Mouse (Mus musculus) heart, adult 2 months (tissue): ENCODE measurements around the gene Ebf1. TPM values are rescaled to one million over a fixed set of nuclear protein-coding genes. Genes with fewer than 3 reads are reported as not detected.

Experiments
- DNase-seq, 2 experiments: peaks; one replicate each; pipeline ENCODE4 v3.0.0; 2021
- H3K27ac ChIP-seq: fragments of 200-600 bp; 2 replicates; pipeline ENCODE4 v1.8.1; 2022
- H3K27me3 ChIP-seq: fragments of 200-500 bp; 2 replicates; pipeline ENCODE4 v1.6.1; 2012; ENCODE audit warnings: mild to moderate bottlenecking, low read length, inconsistent platforms, mixed read lengths; ENCODE audit not compliant: control insufficient read depth, insufficient read depth
- H3K36me3 ChIP-seq: fragments of 200-500 bp; 2 replicates; pipeline ENCODE4 v1.6.1; 2012; ENCODE audit warnings: low read length, inconsistent platforms; ENCODE audit not compliant: control insufficient read depth, insufficient read depth
- H3K4me1 ChIP-seq: fragments of 200-500 bp; 2 replicates; pipeline ENCODE4 v1.6.1; 2011; ENCODE audit warnings: low read length; ENCODE audit not compliant: control insufficient read depth, insufficient read depth
- H3K4me3 ChIP-seq: fragments of 200-600 bp; 2 replicates; pipeline ENCODE4 v1.8.1; 2022
- H3K79me2 ChIP-seq: fragments of 200-500 bp; replicated peaks from 2 replicates; pipeline ENCODE4 v1.6.1; 2012; ENCODE audit warnings: mild to moderate bottlenecking, inconsistent platforms, low read length, moderate library complexity, mixed read lengths; ENCODE audit not compliant: control insufficient read depth, insufficient read depth
- H3K9ac ChIP-seq: fragments of 200-500 bp; 2 replicates; pipeline ENCODE4 v1.6.1; 2012; ENCODE audit warnings: low read depth, mild to moderate bottlenecking, control low read depth, inconsistent platforms, low read length, mixed read lengths
- CTCF ChIP-seq: fragments of 200-600 bp; IDR thresholded peaks from 2 replicates; pipeline ENCODE4 v1.8.1; 2022; ENCODE audit warnings: antibody characterized with exemption, mild to moderate bottlenecking, moderate library complexity
- EP300 ChIP-seq: fragments of 200-500 bp; IDR thresholded peaks from 2 replicates; pipeline ENCODE4 v1.6.1; 2011; ENCODE audit warnings: low read depth, low read length, control low read depth; ENCODE audit not compliant: insufficient read depth
- POLR2A ChIP-seq: fragments of 200-500 bp; IDR thresholded peaks from 2 replicates; pipeline ENCODE4 v1.6.1; 2011; ENCODE audit warnings: mild to moderate bottlenecking, low read depth, low read length, control low read depth; ENCODE audit not compliant: insufficient read depth
- WGBS: fragments of 180-500 bp; shearing (Covaris S2); methylation state at CpG from one replicate; pipeline ENCODE4 v1.1.7; 2018; 5-methylcytosine and 5-hydroxymethylcytosine counted together
- intact Hi-C: fragments of 180-260 bp; cut with DNase I; formaldehyde crosslinking; loops from one replicate; pipeline ENCODE4 v1.15.1; 2025
- polyA plus RNA-seq: library from polyadenylated mRNA; depleted of rRNA; stranded (reverse); fragments of >200 nt; gene quantifications from 2 replicates; pipeline ENCODE4 v1.2.3, GENCODE M21; 2012
- total RNA-seq, 2 experiments: library from RNA; stranded (reverse); gene quantifications; 2 replicates each; pipeline ENCODE4 v1.2.3; 2021

Ebf1 gene
- total and polyA plus RNA-seq, 3 experiments, result 11.4 to 13.6 (median 12.2) TPM

- Histone ChIP-seq H3K9ac (no peak overlapping the region), H3K27ac (peak overlapping the region; percentile 40), H3K4me3 (no peak overlapping the region), H3K4me1 (no peaks in the 10 kb centered on the region; the same call in 1 of the 2 replicates), H3K36me3 (no peaks in the 10 kb centered on the region), H3K79me2 (no peaks in the 10 kb centered on the region), H3K27me3 (no peaks in the 10 kb centered on the region)
- DNase-seq, result no peak
- 62% methylated on average over 9 of the region's 9 CpGs for WGBS
- intact Hi-C loops, result loop anchor here (5.0 to 10.0 kb wide), 2 partner anchors 77 to 881 kb away; no protein-coding TSS in a partner anchor
- TF ChIP-seq POLR2A, result no peak
Observed at GRCm38 (mm10) chr11:45003716-45004437, 386.8 kb downstream of the Ebf1 start.

- intact Hi-C loops, result loop anchor here (10.0 kb wide), 1 partner anchor 877 kb away; no protein-coding TSS in a partner anchor
- WGBS, result 86% methylated on average over 11 of the region's 11 CpGs
- H3K9ac ChIP-seq, result no peak overlapping the region
Observed at GRCm38 (mm10) chr11:45007311-45007710, 390.2 kb downstream of the Ebf1 start.

GRCm38 (mm10) chr11:45008078-45008477 lies 391.0 kb downstream of the Ebf1 start:
- TF ChIP-seq EP300, result peak; percentile 95
- no peak for TF ChIP-seq POLR2A
- peak; percentile 91 for TF ChIP-seq CTCF
- no peaks in the 10 kb centered on the region for H3K27me3 ChIP-seq
- H3K27ac ChIP-seq, result peak overlapping the region; percentile 0; the same call in 1 of the 2 replicates
- intact Hi-C loops, result loop anchor here (1.0 to 10.0 kb wide), 2 partner anchors 397 to 877 kb away; no protein-coding TSS in a partner anchor
- no peaks in the 10 kb centered on the region; the same call in 1 of the 2 replicates for H3K4me1 ChIP-seq
- no peak overlapping the region for H3K4me3 ChIP-seq
- no peaks in the 10 kb centered on the region for H3K36me3 ChIP-seq
- H3K79me2 ChIP-seq, result no peaks in the 10 kb centered on the region
- H3K9ac ChIP-seq, result no peak overlapping the region
- WGBS, result 3% methylated on average over 7 of the region's 7 CpGs
- peak; percentile 82 to 90 for DNase-seq

More at GRCm38 (mm10) chr11:45007311-45007710, 390.2 kb downstream of the Ebf1 start:
- no peak for DNase-seq
- H3K4me1 ChIP-seq, result no peaks in the 10 kb centered on the region; the same call in 1 of the 2 replicates
- TF ChIP-seq CTCF (no peak), EP300 (no peak), POLR2A (no peak)
- no peak overlapping the region for H3K4me3 ChIP-seq
- H3K27me3 ChIP-seq, result no peaks in the 10 kb centered on the region
- H3K27ac ChIP-seq, result no peak overlapping the region; the same call in 1 of the 2 replicates
- no peaks in the 10 kb centered on the region for H3K79me2 ChIP-seq
- H3K36me3 ChIP-seq, result no peaks in the 10 kb centered on the region

- Histone ChIP-seq H3K9ac (no peak overlapping the region), H3K36me3 (no peaks in the 10 kb centered on the region), H3K4me1 (no peaks in the 10 kb centered on the region), H3K79me2 (no peaks in the 10 kb centered on the region), H3K27me3 (no peaks in the 10 kb centered on the region), H3K27ac (no peak overlapping the region), H3K4me3 (no peak overlapping the region)
- WGBS, result 83% methylated on average over 5 of the region's 5 CpGs
- no peak for DNase-seq
- intact Hi-C loops, result loop anchor here (1.0 to 10.0 kb wide), 2 partner anchors 397 to 876 kb away; no protein-coding TSS in a partner anchor
- no peak for TF ChIP-seq EP300
- no peak for TF ChIP-seq CTCF
- no peak for TF ChIP-seq POLR2A
Observed at GRCm38 (mm10) chr11:45008760-45009159, 391.6 kb downstream of the Ebf1 start.

- no peak overlapping the region for H3K4me3 ChIP-seq
- WGBS, result 69% methylated on average over 1 of the region's 1 CpGs
- H3K27me3 ChIP-seq, result no peaks in the 10 kb centered on the region
- no peak overlapping the region for H3K27ac ChIP-seq
- no peak for DNase-seq
- no peak overlapping the region for H3K9ac ChIP-seq
- H3K4me1 ChIP-seq, result no peaks in the 10 kb centered on the region
- intact Hi-C loops, result loop anchor here (10.0 kb wide), 1 partner anchor 253 kb away; no protein-coding TSS in a partner anchor
- H3K36me3 ChIP-seq, result no peaks in the 10 kb centered on the region
- H3K79me2 ChIP-seq, result no peaks in the 10 kb centered on the region
- TF ChIP-seq EP300, result no peak
- no peak for TF ChIP-seq CTCF
- no peak for TF ChIP-seq POLR2A
Observed at GRCm38 (mm10) chr11:45012081-45012480, 395.0 kb downstream of the Ebf1 start.

GRCm38 (mm10) chr11:45017493-45017892 lies 400.4 kb downstream of the Ebf1 start:
- Histone ChIP-seq H3K9ac (no peak overlapping the region), H3K36me3 (no peaks in the 10 kb centered on the region), H3K4me1 (no peaks in the 10 kb centered on the region), H3K4me3 (no peak overlapping the region), H3K27ac (no peak overlapping the region), H3K79me2 (no peaks in the 10 kb centered on the region), H3K27me3 (no peaks in the 10 kb centered on the region)
- intact Hi-C loops, result loop anchor here (5.0 to 10.0 kb wide), 2 partner anchors 247 to 525 kb away; no protein-coding TSS in a partner anchor
- DNase-seq, result peak in 1 of 2 experiments; percentile 18
- TF ChIP-seq POLR2A (no peak), EP300 (no peak), CTCF (no peak)
- WGBS, result 60% methylated on average over 3 of the region's 3 CpGs
